Mouse (Mus musculus) retina, adult 2 months (tissue): ENCODE results near the gene Mtnr1a.
"Not testable (repeated sequence)": the region's sequence is repeated elsewhere in the genome, so short reads cannot be mapped to it uniquely, and the experiment has no call there.

ENCODE experiments used
- DNase-seq: peaks from one replicate; pipeline ENCODE4 v3.0.0-alpha.2; 2012; ENCODE audit warnings: low read depth, low spot score

The Mtnr1a gene

DNA sequence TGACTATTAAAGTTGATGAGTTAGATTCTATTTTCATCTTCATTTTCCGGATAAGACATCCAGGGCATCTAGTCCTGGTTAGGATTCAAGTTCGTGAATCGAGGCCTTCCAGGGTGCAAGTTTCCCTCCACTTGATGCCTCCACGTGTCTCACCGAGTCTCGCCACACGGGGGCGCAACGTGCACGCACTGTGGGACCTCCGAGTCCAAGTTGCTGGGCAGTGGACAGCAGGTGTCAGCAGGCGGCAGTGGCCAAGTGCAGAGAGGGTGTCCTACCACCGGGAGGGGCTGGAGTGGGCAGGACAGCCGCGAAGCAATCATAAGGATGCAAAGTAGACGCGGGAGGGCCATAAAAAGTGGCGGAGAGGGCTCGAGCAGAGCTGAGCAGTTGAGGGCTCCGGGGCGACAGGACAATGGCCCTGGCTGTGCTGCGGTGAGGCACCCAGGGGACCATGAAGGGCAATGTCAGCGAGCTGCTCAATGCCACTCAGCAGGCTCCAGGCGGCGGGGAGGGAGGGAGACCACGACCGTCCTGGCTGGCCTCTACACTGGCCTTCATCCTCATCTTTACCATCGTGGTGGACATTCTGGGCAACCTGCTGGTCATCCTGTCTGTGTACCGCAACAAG, at the start of gene Mtnr1a:
Gene Mtnr1a, plus strand, starts transcription at position 379 of the 628 bp plus-strand sequence.
- DNase-seq: peak; percentile 49

DNA sequence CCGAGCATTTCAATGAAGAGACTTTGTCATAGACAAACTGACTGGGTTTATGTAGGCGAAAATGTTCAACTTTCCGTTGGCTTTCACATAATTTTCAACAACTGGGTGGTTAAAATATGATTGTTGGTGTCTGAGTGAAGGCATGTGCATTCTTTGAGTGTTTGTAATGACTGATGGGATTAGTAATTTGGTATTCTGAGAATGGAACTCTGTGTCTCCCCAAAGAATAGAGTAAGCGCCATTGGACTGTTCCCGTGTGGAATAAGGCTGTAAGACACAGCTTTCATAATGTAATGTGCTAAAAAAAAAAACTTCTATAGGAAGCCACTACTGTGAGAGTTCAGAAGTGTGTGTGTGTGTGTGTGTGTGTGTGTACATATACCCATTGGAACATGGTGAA, 49.7 kb upstream of the Mtnr1a start:
- DNase-seq: no peak

DNA sequence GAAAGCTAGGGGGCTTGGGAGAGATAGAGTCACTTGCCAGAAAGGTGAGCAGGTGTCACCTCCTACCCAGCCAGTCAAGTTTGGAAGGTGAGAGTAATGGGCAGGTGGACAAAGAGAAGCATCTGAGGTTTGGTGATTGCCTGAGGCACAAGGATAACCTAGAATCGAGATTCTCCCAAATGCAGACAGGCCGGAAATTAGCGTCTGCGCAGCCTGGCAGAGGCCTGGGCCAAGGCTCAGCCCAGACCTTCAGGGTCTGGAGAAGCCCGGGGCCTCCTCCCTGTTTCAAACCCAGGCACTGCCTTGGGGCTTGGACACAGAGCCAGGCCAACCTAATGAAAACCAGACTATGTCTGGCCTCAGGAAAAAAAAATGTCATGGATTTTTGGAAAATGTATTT, 47.8 kb upstream of the Mtnr1a start:
- DNase-seq: no peak

DNA sequence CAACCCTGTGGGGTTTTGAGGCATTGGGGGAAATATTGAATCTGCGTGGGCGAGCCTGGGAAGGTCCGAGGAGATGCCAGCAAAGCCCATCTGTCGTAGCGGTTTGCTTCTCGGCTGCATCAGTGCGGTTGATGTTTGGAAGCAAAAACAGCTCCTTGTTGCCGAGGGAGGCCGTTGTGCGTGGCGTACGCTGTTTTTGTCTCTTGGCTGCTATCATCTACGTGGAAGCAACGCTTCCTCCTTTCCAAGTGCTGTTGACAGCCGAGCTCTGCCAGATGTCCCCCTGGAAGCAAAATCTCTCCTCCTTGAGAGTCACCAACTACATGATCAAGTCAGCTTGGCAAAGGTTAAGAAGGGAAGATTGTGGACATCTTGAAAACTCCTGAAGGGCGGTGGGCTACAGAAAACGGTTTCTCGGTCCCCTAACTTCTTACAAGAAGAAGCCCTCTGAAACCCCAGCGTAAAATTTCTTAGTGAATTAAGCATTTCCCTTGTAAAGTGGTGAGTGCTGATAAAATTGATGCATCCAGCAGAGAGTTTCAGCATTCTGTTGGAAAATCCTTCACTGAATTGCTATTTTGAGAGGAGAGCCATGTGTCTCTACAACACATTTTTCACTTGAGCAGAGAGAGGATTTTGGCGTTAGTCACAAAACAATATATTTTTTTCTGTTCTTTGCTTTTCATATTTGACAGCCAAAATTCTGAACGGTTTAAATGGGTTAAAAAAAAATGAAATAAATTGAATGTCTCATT, 46.8 kb upstream of the Mtnr1a start:
- DNase-seq: no peak

- no peak for DNase-seq
These were observed 40.8 kb upstream of the Mtnr1a start for GRCm38 (mm10) chr8:45028081-45028497.

DNA sequence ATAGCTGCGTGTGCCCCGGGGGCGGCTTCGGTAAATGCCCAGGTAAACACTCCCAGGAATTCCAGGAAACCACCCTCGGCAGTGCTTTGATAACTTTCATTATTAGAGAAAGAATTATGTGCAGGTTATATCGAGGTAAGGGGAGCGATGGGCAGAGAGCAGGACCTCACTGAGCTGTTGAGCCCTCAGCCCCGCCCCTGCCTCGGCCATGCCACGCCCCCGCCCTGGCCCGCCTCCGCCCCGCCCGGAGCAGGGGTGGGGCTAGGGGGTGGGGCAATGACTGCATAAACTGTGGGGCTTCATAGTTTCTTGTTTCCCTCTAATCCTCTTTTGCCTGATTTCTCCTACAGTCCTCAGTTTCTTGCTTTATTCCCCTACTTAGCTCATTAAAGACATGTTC, 30.6 kb upstream of the Mtnr1a start:
- DNase-seq: no peak

DNA sequence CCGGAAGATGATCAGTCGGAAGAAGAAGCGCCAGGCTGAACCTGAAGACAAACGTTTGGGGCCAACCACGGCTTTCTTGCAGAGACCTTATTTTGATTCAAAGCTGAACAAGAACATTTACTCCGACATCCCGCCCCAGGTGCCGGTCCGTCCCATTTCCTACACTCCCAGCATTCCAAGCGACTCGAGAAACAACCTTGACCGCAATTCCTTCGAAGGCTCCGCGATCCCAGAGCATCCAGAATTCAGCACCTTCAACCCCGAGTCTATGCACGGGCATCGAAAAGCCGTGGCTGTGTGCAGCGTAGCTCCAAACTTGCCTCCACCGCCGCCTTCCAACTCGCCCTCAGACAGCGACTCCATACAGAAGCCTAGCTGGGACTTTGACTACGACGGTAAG, 24.8 kb upstream of the Mtnr1a start:
- DNase-seq: no peak

GRCm38 (mm10) chr8:45050451-45050850, 18.5 kb upstream of the Mtnr1a start:
- no peak for DNase-seq

DNA sequence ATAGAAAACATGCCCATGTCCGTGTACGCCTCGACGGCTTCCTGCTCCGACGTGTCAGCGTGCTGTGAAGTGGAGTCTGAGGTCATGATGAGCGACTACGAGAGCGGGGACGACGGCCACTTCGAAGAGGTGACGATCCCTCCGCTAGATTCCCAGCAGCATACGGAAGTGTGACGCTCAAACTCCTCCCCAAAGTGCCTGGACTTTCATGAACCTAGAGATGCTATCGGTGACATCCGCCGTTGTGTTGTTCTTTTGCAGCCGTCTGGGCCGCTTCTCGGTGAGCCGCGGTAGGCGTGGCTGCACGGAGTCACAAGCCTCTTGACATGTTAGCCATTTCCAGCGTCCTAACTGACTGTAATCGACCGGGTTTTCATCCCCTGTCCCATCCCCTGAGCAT, 17.7 kb upstream of the Mtnr1a start:
- no peak for DNase-seq

GRCm38 (mm10) chr8:45052205-45052604, 16.7 kb upstream of the Mtnr1a start:
- DNase-seq: no peak

GRCm38 (mm10) chr8:45052618-45053017, 16.3 kb upstream of the Mtnr1a start:
- DNase-seq: no peak

DNA sequence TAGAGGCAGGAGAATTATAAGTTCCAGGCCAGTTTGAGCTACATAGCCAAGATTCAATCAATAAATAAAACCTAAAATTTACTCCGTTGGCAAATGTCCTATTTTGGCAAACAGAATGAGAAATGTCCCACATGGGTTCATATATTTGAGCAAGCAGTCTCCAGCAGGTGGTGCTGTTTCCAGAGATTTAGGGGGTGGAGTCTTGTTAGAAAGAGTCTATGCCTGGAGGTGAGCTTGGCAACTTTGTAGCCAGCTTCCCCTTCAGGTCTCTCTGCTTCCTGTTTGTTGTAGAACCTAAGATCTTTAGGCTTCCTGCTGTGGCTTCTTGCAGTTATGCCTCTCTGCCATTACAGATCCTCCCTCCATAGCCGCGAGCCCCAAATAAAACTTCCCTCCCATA, 13.4 kb upstream of the Mtnr1a start:
- no peak for DNase-seq

DNA sequence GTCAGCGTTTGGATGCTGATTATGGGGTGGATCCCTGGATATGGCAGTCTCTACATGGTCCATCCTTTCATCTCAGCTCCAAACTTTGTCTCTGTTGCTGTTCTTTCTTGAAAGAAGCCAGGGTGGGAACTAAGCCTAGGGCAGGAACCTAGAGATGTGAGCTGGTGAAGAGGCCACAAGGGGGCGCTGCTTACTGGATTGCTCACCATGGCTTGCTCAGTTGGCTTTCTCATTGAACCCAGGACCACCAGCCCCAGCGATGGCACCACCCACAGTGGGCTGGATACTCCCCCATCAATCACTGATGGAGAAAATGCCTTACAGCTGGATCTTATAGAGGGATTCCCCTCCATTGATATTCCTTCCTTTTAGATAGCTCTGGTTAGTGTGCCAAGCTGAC, 12.1 kb upstream of the Mtnr1a start:
- DNase-seq: no peak

DNA sequence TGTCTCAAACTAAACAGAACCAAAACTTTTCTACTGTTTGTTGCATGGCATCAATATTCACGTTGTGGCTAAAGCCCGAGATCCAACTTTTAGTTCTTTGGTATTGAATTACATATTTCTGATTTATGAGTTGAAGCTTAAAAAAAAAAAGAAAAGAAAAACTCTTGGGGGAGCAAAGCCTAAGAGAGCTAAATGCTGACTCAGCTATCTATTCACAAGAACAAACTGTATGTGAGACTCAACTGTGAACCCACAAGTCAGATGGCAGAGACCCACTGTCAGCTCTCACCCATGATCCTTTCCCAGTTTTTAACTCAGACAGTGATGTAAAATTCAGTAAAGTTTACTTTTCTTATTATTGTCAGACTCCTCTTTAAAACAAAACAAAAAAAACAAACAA, 8.9 kb upstream of the Mtnr1a start:
- no peak for DNase-seq

DNA sequence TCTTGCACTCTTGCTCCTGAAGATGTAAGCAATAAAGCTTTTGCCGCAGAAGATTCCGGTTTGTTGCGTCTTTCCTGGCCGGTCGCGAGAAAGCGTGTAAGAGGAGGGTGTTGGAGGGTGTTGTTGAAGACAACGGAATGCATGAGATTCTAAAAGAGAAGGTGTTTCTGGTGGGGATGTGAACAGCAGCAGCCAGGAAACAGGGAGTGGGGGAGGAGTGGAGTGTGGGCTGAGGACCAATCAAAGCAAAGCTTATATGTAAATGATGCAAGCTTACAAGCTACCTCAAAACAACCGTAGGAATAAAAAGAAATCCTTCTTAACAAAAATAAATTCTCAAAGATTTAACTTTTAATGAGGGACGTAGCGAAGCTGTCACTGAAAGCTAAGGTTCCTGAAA, 6.6 kb upstream of the Mtnr1a start:
- DNase-seq: no peak

- DNase-seq: no peak
These were observed 5.7 kb upstream of the Mtnr1a start for GRCm38 (mm10) chr8:45062982-45063924.

- DNase-seq: no peak
These were observed 4.6 kb upstream of the Mtnr1a start for GRCm38 (mm10) chr8:45064197-45064869.

DNA sequence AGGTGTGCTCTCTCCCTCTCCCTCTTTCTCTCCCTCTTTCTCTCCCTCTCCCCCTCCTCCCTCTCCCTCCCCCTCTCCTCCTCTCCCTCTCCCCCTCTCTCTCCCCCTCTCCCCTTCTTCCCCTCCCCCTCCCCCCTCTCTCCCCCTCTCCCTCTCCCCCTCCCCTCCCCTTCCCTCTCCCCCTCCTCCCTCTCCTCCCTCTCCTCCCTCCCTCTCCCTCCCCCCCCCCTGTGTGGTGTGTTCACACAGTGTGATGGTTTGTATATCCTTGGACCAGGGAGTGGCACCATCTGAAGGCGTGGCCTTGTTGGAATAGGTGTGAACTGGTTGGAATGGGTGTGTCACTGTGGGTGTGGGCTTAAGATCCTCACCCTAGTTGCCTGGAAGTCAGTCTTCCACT, 3.5 kb upstream of the Mtnr1a start:
- DNase-seq: not testable (repeated sequence)

GRCm38 (mm10) chr8:45070949-45071348, 2.0 kb downstream of the Mtnr1a start:
- no peak for DNase-seq

GRCm38 (mm10) chr8:45080850-45081249, 11.9 kb downstream of the Mtnr1a start:
- no peak for DNase-seq

GRCm38 (mm10) chr8:45093599-45093998, 24.7 kb downstream of the Mtnr1a start:
- no peak for DNase-seq
